Mouse (Mus musculus): Measurements from ENCODE around the gene Olfr1193. TPM values are rescaled to one million over a fixed set of nuclear protein-coding genes. Genes with fewer than 3 reads are reported as not detected.
"Not testable (repeated sequence)": the region's sequence is repeated elsewhere in the genome, so short reads cannot be mapped to it uniquely, and the experiment has no call there.

Gene Olfr1193
- polyA plus RNA-seq (2014; fragmentation: Nextera tagmentation; extraction: Ambion mirVana): not detected in 2 replicates

GRCm38 (mm10) chr2:88675328-88675727, at the start of gene Olfr1193:
Gene Olfr1193 (plus strand): TSS chr2:88675628.
- H3K27ac ChIP-seq (replicated peaks in 1 of 2; ENCODE audit: control insufficient read depth in 1 of 2, insufficient read depth in 1 of 2, low read depth in 2 of 2, low read length in 2 of 2); H3K9me3 ChIP-seq (ENCODE audit: control insufficient read depth, low read length); H3K4me2 ChIP-seq (ENCODE audit: low read length): not testable (repeated sequence)

GRCm38 (mm10) chr2:88640242-88640641, 35.2 kb upstream of the Olfr1193 start, which contains the start of gene Olfr1191-ps1:
Gene Olfr1191-ps1 (plus strand): TSS chr2:88640542.
- not testable (repeated sequence) for H3K4me3 ChIP-seq (ENCODE audit: control insufficient read depth in 1 of 2, insufficient read depth in 1 of 2, low read depth in 1 of 2, low read length in 2 of 2); H3K9ac ChIP-seq (ENCODE audit: low read length); ATAC-seq (ENCODE audit: insufficient number of reproducible peaks, insufficient read depth, low FRiP score, low read depth); H3K27me3 ChIP-seq (ENCODE audit: control insufficient read depth, insufficient read depth, low read length); H3K36me3 ChIP-seq (ENCODE audit: control insufficient read depth, insufficient read depth, low read length); H3K9me3 ChIP-seq (ENCODE audit: control insufficient read depth, low read length); H3K4me1 ChIP-seq (ENCODE audit: control insufficient read depth in 2 of 2, insufficient read depth in 2 of 2, low read length in 2 of 2); H3K27ac ChIP-seq (replicated peaks in 1 of 2; ENCODE audit: control insufficient read depth in 1 of 2, insufficient read depth in 1 of 2, low read depth in 2 of 2, low read length in 2 of 2); H3K4me2 ChIP-seq (ENCODE audit: low read length)
- WGBS: 85% methylated on average over 1 of the region's 1 CpGs

More at GRCm38 (mm10) chr2:88675328-88675727, at the start of gene Olfr1193:
- not testable (repeated sequence) for H3K4me1 ChIP-seq (ENCODE audit: control insufficient read depth in 2 of 2, insufficient read depth in 2 of 2, low read length in 2 of 2); H3K36me3 ChIP-seq (ENCODE audit: control insufficient read depth, insufficient read depth, low read length); H3K27me3 ChIP-seq (ENCODE audit: control insufficient read depth, insufficient read depth, low read length); ATAC-seq (ENCODE audit: insufficient number of reproducible peaks, insufficient read depth, low FRiP score, low read depth); H3K9ac ChIP-seq (ENCODE audit: low read length); H3K4me3 ChIP-seq (ENCODE audit: control insufficient read depth in 1 of 2, insufficient read depth in 1 of 2, low read depth in 1 of 2, low read length in 2 of 2)

- no peak within 1 kb of the TSS for H3K4me3 ChIP-seq (ENCODE audit: control insufficient read depth in 1 of 2, insufficient read depth in 1 of 2, low read depth in 1 of 2, low read length in 2 of 2)
- no peaks in the 10 kb centered on the region for H3K4me1 ChIP-seq (ENCODE audit: control insufficient read depth in 2 of 2, insufficient read depth in 2 of 2, low read length in 2 of 2)
- no peaks in the 10 kb centered on the region for H3K27me3 ChIP-seq (ENCODE audit: control insufficient read depth, insufficient read depth, low read length)
- H3K36me3 ChIP-seq (ENCODE audit: control insufficient read depth, insufficient read depth, low read length): no peaks in the 10 kb centered on the region
- ATAC-seq (ENCODE audit: insufficient number of reproducible peaks, insufficient read depth, low FRiP score, low read depth): no peak
- H3K27ac ChIP-seq (replicated peaks in 1 of 2; ENCODE audit: control insufficient read depth in 1 of 2, insufficient read depth in 1 of 2, low read depth in 2 of 2, low read length in 2 of 2): no peak within 1 kb of the TSS
- H3K9ac ChIP-seq (ENCODE audit: low read length): no peak within 1 kb of the TSS
- H3K9me3 ChIP-seq (ENCODE audit: control insufficient read depth, low read length): no peaks in the 10 kb centered on the region
- no peak within 1 kb of the TSS for H3K4me2 ChIP-seq (ENCODE audit: low read length)
- WGBS: 21% methylated on average over 1 of the region's 1 CpGs
These were observed 27.2 kb upstream of the Olfr1193 start, which contains the start of gene Olfr1192-ps1 for GRCm38 (mm10) chr2:88648209-88648608. Gene Olfr1192-ps1 (plus strand): TSS chr2:88648509.

- Histone ChIP-seq H3K9ac (ENCODE audit: low read length) (no peak within 1 kb of the TSS), H3K27ac (replicated peaks in 1 of 2; ENCODE audit: control insufficient read depth in 1 of 2, insufficient read depth in 1 of 2, low read depth in 2 of 2, low read length in 2 of 2) (no peak within 1 kb of the TSS), H3K36me3 (ENCODE audit: control insufficient read depth, insufficient read depth, low read length) (no peaks in the 10 kb centered on the region), H3K4me3 (ENCODE audit: control insufficient read depth in 1 of 2, insufficient read depth in 1 of 2, low read depth in 1 of 2, low read length in 2 of 2) (no peak within 1 kb of the TSS), H3K9me3 (ENCODE audit: control insufficient read depth, low read length) (no peaks in the 10 kb centered on the region), H3K27me3 (ENCODE audit: control insufficient read depth, insufficient read depth, low read length) (no peaks in the 10 kb centered on the region), H3K4me2 (ENCODE audit: low read length) (no peak within 1 kb of the TSS), H3K4me1 (ENCODE audit: control insufficient read depth in 2 of 2, insufficient read depth in 2 of 2, low read length in 2 of 2) (no peaks in the 10 kb centered on the region)
- ATAC-seq (ENCODE audit: insufficient number of reproducible peaks, insufficient read depth, low FRiP score, low read depth): no peak
These were observed 13.7 kb downstream of the Olfr1193 start, which contains the start of gene Olfr1195 for GRCm38 (mm10) chr2:88689087-88689486. Gene Olfr1195 (minus strand): TSS chr2:88689187.

- H3K4me2 ChIP-seq (ENCODE audit: low read length): no peak within 1 kb of the TSS
- no peak within 1 kb of the TSS for H3K27ac ChIP-seq (replicated peaks in 1 of 2; ENCODE audit: control insufficient read depth in 1 of 2, insufficient read depth in 1 of 2, low read depth in 2 of 2, low read length in 2 of 2)
- no peaks in the 10 kb centered on the region for H3K36me3 ChIP-seq (ENCODE audit: control insufficient read depth, insufficient read depth, low read length)
- WGBS: 75% methylated on average over 2 of the region's 2 CpGs
- H3K9ac ChIP-seq (ENCODE audit: low read length): no peak within 1 kb of the TSS
- ATAC-seq (ENCODE audit: insufficient number of reproducible peaks, insufficient read depth, low FRiP score, low read depth): no peak
- H3K4me1 ChIP-seq (ENCODE audit: control insufficient read depth in 2 of 2, insufficient read depth in 2 of 2, low read length in 2 of 2): no peaks in the 10 kb centered on the region
- no peak within 1 kb of the TSS for H3K4me3 ChIP-seq (ENCODE audit: control insufficient read depth in 1 of 2, insufficient read depth in 1 of 2, low read depth in 1 of 2, low read length in 2 of 2)
- H3K9me3 ChIP-seq (ENCODE audit: control insufficient read depth, low read length): no peaks in the 10 kb centered on the region
- H3K27me3 ChIP-seq (ENCODE audit: control insufficient read depth, insufficient read depth, low read length): no peaks in the 10 kb centered on the region
These were observed 29.1 kb downstream of the Olfr1193 start, which contains the start of gene Olfr1196 for GRCm38 (mm10) chr2:88704497-88704896. Gene Olfr1196 (minus strand): TSS chr2:88704597.

Other genes starting within 250 kb of the Olfr1193 start
- not detected in 2 replicates for gene Olfr1181, start 249.5 kb upstream of the Olfr1193 start, polyA plus RNA-seq (2014; fragmentation: Nextera tagmentation; extraction: Ambion mirVana)
- gene Gm13757, start 226.5 kb upstream of the Olfr1193 start, polyA plus RNA-seq (2014; fragmentation: Nextera tagmentation; extraction: Ambion mirVana): not detected in 2 replicates
- not detected in 2 replicates for gene Olfr1183, start 220.8 kb upstream of the Olfr1193 start, polyA plus RNA-seq (2014; fragmentation: Nextera tagmentation; extraction: Ambion mirVana)
- gene Olfr1184, start 192.0 kb upstream of the Olfr1193 start, polyA plus RNA-seq (2014; fragmentation: Nextera tagmentation; extraction: Ambion mirVana): not detected in 2 replicates
- gene Olfr1185-ps1, start 182.3 kb upstream of the Olfr1193 start, polyA plus RNA-seq (2014; fragmentation: Nextera tagmentation; extraction: Ambion mirVana): not detected in 2 replicates
- gene Olfr1186, start 157.1 kb upstream of the Olfr1193 start, polyA plus RNA-seq (2014; fragmentation: Nextera tagmentation; extraction: Ambion mirVana): not detected in 2 replicates
- gene Olfr1188, start 118.7 kb upstream of the Olfr1193 start, polyA plus RNA-seq (2014; fragmentation: Nextera tagmentation; extraction: Ambion mirVana): not detected in 2 replicates
- not detected in 2 replicates for gene Olfr1189, start 89.2 kb upstream of the Olfr1193 start, polyA plus RNA-seq (2014; fragmentation: Nextera tagmentation; extraction: Ambion mirVana)
- not detected in 2 replicates for gene Olfr1191-ps1, start 35.1 kb upstream of the Olfr1193 start, polyA plus RNA-seq (2014; fragmentation: Nextera tagmentation; extraction: Ambion mirVana)
- not detected in 2 replicates for gene Olfr1192-ps1, start 27.1 kb upstream of the Olfr1193 start, polyA plus RNA-seq (2014; fragmentation: Nextera tagmentation; extraction: Ambion mirVana)
- gene Olfr1195, start 13.6 kb downstream of the Olfr1193 start, polyA plus RNA-seq (2014; fragmentation: Nextera tagmentation; extraction: Ambion mirVana): not detected in 2 replicates
- not detected in 2 replicates for gene Olfr1196, start 29.0 kb downstream of the Olfr1193 start, polyA plus RNA-seq (2014; fragmentation: Nextera tagmentation; extraction: Ambion mirVana)
- gene Olfr1197, start 56.7 kb downstream of the Olfr1193 start, polyA plus RNA-seq (2014; fragmentation: Nextera tagmentation; extraction: Ambion mirVana): not detected in 2 replicates
- gene Olfr1198, start 75.7 kb downstream of the Olfr1193 start, polyA plus RNA-seq (2014; fragmentation: Nextera tagmentation; extraction: Ambion mirVana): not detected in 2 replicates
- gene Olfr1199, start 84.8 kb downstream of the Olfr1193 start, polyA plus RNA-seq (2014; fragmentation: Nextera tagmentation; extraction: Ambion mirVana): not detected in 2 replicates
- gene Olfr1200, start 94.9 kb downstream of the Olfr1193 start, polyA plus RNA-seq (2014; fragmentation: Nextera tagmentation; extraction: Ambion mirVana): not detected in 2 replicates
- not detected in 2 replicates for gene Olfr1201, start 117.4 kb downstream of the Olfr1193 start, polyA plus RNA-seq (2014; fragmentation: Nextera tagmentation; extraction: Ambion mirVana)
- not detected in 2 replicates for gene Olfr1202, start 138.9 kb downstream of the Olfr1193 start, polyA plus RNA-seq (2014; fragmentation: Nextera tagmentation; extraction: Ambion mirVana)
- not detected in 2 replicates for gene Olfr1205, start 154.1 kb downstream of the Olfr1193 start, polyA plus RNA-seq (2014; fragmentation: Nextera tagmentation; extraction: Ambion mirVana)
- gene Olfr1204, start 173.7 kb downstream of the Olfr1193 start, polyA plus RNA-seq (2014; fragmentation: Nextera tagmentation; extraction: Ambion mirVana): not detected in 2 replicates
- gene Olfr1206, start 187.6 kb downstream of the Olfr1193 start, polyA plus RNA-seq (2014; fragmentation: Nextera tagmentation; extraction: Ambion mirVana): not detected in 2 replicates
- not detected in 2 replicates for gene Olfr1208, start 226.7 kb downstream of the Olfr1193 start, polyA plus RNA-seq (2014; fragmentation: Nextera tagmentation; extraction: Ambion mirVana)
- gene Olfr1209, start 239.5 kb downstream of the Olfr1193 start, polyA plus RNA-seq (2014; fragmentation: Nextera tagmentation; extraction: Ambion mirVana): not detected in 2 replicates